Mouse (Mus musculus) liver, postnatal 0 days (tissue): ENCODE measurements around the gene Nup210l. TPM values are rescaled to one million over a fixed set of nuclear protein-coding genes. Genes with fewer than 3 reads are reported as not detected.
A peak's percentile ranks its signal among the peaks of the same experiment; 100 is the strongest.

Experiments
- ATAC-seq: fragments of 200-750 bp; cut with Nextera tagmentation; 2 replicates; pipeline ENCODE4 v1.8.0; 2017; ENCODE audit warnings: mild to moderate bottlenecking, moderate library complexity
- DNase-seq: peaks from one replicate; pipeline ENCODE4 v3.0.0-alpha.2; 2016
- H3K27ac ChIP-seq: fragments of 300-500 bp; sonication (generic); 2 replicates; pipeline ENCODE4 v1.5.1; 2014; ENCODE audit warnings: antibody characterized with exemption, moderate library complexity, mild to moderate bottlenecking, low read depth
- H3K27me3 ChIP-seq: fragments of 300-500 bp; sonication (generic); 2 replicates; pipeline ENCODE4 v1.6.1; 2014; ENCODE audit warnings: low read length, control low read depth, mixed read lengths; ENCODE audit not compliant: insufficient read depth
- H3K36me3 ChIP-seq: fragments of 300-500 bp; sonication (generic); replicated peaks from 2 replicates; pipeline ENCODE4 v1.6.1; 2014; ENCODE audit warnings: mild to moderate bottlenecking, control low read depth, low read length, moderate library complexity, mixed read lengths; ENCODE audit not compliant: insufficient read depth
- H3K4me1 ChIP-seq: fragments of 300-500 bp; sonication (generic); 2 replicates; pipeline ENCODE4 v1.6.1; 2014; ENCODE audit warnings: antibody characterized with exemption, mild to moderate bottlenecking, control low read depth; ENCODE audit not compliant: insufficient read depth
- H3K4me2 ChIP-seq: fragments of 300-500 bp; sonication (generic); 2 replicates; pipeline ENCODE4 v1.6.1; 2014; ENCODE audit warnings: low read depth, mild to moderate bottlenecking, low read length, moderate library complexity, mixed read lengths
- H3K4me3 ChIP-seq: fragments of 300-500 bp; sonication (generic); 2 replicates; pipeline ENCODE4 v1.5.1; 2014; ENCODE audit warnings: low read depth, low read length
- H3K9ac ChIP-seq: fragments of 300-500 bp; sonication (generic); replicated peaks from 2 replicates; pipeline ENCODE4 v1.6.1; 2014; ENCODE audit warnings: mild to moderate bottlenecking, moderate library complexity
- H3K9me3 ChIP-seq: fragments of 300-500 bp; sonication (generic); 2 replicates; pipeline ENCODE4 v1.6.1; 2016; ENCODE audit warnings: mild to moderate bottlenecking, control low read depth, low read length, mixed read lengths
- CTCF ChIP-seq: sonication (generic); IDR thresholded peaks from 2 replicates; pipeline ENCODE4 v1.5.1; 2016; ENCODE audit warnings: antibody characterized with exemption, low read depth
- EP300 ChIP-seq: IDR thresholded peaks from 2 replicates; pipeline ENCODE4 v1.6.1; 2016; ENCODE audit warnings: antibody characterized with exemption, low read depth, mild to moderate bottlenecking
- WGBS: fragments of 180-500 bp; shearing (Covaris S2); extraction: QIAGEN DNeasy Blood & Tissue Kit; methylation state at CpG from one replicate; pipeline ENCODE4 v1.1.7; 2014; ENCODE audit not compliant: insufficient replicate concordance; 5-methylcytosine and 5-hydroxymethylcytosine counted together
- polyA plus RNA-seq: library from polyadenylated mRNA; unstranded; fragments of >200 nt; fragmentation: Nextera tagmentation; extraction: Ambion mirVana; gene quantifications from 2 replicates; pipeline ENCODE4 v1.2.1, GENCODE M21; 2015

Nup210l gene
- polyA plus RNA-seq, 1 experiment from 2014 or later, result 0.04 TPM

DNA sequence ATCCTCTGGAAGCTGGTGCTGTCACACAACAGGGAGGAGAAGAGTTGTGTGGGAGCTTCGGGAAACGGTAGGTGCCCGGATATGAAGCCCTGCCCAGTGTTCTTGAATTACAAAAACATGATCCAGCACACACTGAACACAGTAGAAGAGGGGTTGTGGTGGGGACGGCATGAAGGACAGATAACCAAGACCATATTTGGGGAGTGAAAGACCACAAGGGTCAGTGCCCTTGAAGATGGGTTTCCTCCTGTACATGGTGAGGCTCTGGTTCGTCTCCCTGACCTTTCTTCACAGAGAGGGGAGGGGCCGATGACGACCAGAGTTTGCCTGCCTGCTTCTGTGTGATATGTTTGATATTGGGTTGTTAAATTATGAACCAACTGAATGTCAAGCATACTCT is 34.2 kb upstream of the Nup210l start:
- ATAC-seq (no peak), DNase-seq (no peak)
- Histone ChIP-seq H3K27ac (no peak overlapping the region), H3K36me3 (no peaks in the 10 kb centered on the region), H3K9ac (no peak overlapping the region), H3K9me3 (no peaks in the 10 kb centered on the region), H3K4me2 (no peak overlapping the region), H3K4me3 (no peak overlapping the region), H3K27me3 (no peaks in the 10 kb centered on the region), H3K4me1 (0 out of 2 replicates have a peak, but pooled peaks cover 4% of the 10 kb centered on the region)
- TF ChIP-seq CTCF, result no peak
- WGBS, result 67% methylated on average over 7 of the region's 7 CpGs

DNA sequence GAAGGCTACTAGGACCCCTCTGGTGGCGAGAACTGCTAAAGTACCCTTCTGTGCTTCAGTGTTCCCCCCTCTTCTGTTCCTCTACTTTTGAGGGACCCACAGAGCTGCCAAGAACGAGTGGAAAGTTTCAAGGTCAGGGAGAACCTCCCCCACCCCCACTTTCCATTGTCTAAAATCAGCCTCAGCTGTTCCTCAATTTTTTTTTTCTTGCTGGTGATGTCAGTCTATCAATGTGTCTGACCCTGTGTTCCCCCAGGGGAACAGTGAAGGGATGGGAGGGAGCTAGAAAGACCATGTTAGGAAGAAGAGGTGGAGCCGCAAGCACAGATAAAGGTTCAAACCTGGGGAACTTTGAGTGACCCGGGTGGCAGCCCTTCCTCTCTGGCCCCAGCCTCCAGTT is 31.6 kb upstream of the Nup210l start, which contains the start of gene Tpm3:
Gene Tpm3 (plus strand): TSS at position 356 of the 400 bp plus-strand sequence.
- TF ChIP-seq EP300, result no peak
- no peak for TF ChIP-seq CTCF

DNA sequence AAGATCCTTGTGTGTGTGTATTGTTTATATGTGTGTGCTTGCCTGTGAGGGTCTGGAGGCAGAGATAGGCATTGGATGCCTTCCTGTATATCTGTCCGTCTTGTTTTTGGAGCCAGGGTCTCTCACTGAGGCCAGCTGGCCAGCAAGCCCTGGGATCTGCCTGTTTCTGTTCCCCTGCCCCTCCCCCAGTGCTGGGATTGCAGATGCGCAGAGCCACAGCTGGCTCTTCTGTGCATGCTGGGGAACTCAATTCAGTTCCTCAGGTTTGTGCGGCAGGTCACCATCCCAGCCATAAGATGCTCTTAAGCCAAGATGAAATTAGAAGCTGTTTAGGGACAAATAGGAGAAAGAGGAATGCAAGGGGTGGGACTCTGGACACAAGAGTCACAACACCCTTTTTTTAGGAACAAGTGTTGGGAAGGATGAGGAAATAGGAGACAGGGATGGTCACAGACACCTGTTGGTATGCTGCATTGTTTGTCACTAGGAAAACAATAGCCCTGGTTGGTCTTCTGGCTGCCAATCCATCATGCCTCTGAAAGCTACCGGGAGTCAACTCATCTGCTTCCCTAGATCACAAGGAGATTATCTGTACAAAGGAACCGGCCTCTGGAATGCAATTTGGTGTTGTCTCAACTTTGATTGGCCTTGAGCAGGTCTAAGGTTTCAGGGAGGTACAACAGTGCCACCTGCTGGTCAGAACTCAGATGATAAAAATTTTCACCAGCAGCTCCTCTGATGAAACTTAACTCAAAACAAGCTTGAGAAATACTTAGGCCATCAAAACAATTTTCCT is 26.8 kb upstream of the Nup210l start:
- H3K4me3 ChIP-seq, result no peak overlapping the region
- H3K36me3 ChIP-seq, result no peaks in the 10 kb centered on the region
- H3K27me3 ChIP-seq, result no peaks in the 10 kb centered on the region
- no peak overlapping the region for H3K4me2 ChIP-seq
- no peak overlapping the region for H3K27ac ChIP-seq
- 28% methylated on average over 5 of the region's 5 CpGs for WGBS
- DNase-seq (peak; percentile 85), ATAC-seq (no peak)
- no peak for TF ChIP-seq EP300
- peak; percentile 91 for TF ChIP-seq CTCF
- H3K4me1 ChIP-seq, result peaks cover 18% of the 10 kb centered on the region
- no peaks in the 10 kb centered on the region for H3K9me3 ChIP-seq
- no peak overlapping the region for H3K9ac ChIP-seq

More for the DNA sequence above, 31.6 kb upstream of the Nup210l start, which contains the start of gene Tpm3:
- H3K4me2 ChIP-seq, result no peak within 1 kb of the TSS
- 0 out of 2 replicates have a peak, but pooled peaks cover 4% of the 10 kb centered on the region for H3K4me1 ChIP-seq
- H3K36me3 ChIP-seq, result no peaks in the 10 kb centered on the region
- H3K27me3 ChIP-seq, result no peaks in the 10 kb centered on the region
- DNase-seq, result no peak
- no peak for ATAC-seq
- H3K4me3 ChIP-seq, result no peak within 1 kb of the TSS
- H3K9ac ChIP-seq, result no peak within 1 kb of the TSS
- 44% methylated on average over 4 of the region's 4 CpGs for WGBS
- no peak within 1 kb of the TSS for H3K27ac ChIP-seq
- H3K9me3 ChIP-seq, result no peaks in the 10 kb centered on the region

DNA sequence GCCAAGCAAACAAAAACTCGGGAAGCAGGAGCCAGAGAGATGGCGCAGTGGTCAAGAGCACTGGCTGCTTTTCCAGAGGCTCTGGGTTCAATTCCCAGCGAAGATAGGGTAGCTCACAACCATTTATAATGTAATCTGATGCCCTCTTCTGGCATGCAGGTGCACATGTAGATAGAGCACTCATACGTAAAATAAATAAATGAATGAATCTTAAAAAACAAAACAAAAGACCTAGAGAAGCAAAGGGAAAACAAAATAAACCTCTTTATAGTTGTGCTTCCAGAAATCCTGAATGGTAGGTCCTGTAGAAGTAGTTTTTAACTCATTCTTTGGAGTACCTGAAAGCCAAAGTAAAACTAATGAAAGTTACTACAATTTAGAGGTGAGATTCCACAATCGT is 25.7 kb upstream of the Nup210l start:
- H3K4me2 ChIP-seq, result no peak overlapping the region
- WGBS, result 47% methylated on average over 5 of the region's 5 CpGs
- DNase-seq, result no peak
- H3K9me3 ChIP-seq, result no peaks in the 10 kb centered on the region
- H3K9ac ChIP-seq, result no peak overlapping the region
- H3K4me1 ChIP-seq, result peaks cover 29% of the 10 kb centered on the region
- TF ChIP-seq EP300, result no peak
- ATAC-seq, result no peak
- no peaks in the 10 kb centered on the region for H3K27me3 ChIP-seq
- H3K4me3 ChIP-seq, result no peak overlapping the region
- 0 out of 2 replicates have a peak overlapping the region, but pooled peaks have one; percentile 50 for H3K27ac ChIP-seq
- no peaks in the 10 kb centered on the region for H3K36me3 ChIP-seq

DNA sequence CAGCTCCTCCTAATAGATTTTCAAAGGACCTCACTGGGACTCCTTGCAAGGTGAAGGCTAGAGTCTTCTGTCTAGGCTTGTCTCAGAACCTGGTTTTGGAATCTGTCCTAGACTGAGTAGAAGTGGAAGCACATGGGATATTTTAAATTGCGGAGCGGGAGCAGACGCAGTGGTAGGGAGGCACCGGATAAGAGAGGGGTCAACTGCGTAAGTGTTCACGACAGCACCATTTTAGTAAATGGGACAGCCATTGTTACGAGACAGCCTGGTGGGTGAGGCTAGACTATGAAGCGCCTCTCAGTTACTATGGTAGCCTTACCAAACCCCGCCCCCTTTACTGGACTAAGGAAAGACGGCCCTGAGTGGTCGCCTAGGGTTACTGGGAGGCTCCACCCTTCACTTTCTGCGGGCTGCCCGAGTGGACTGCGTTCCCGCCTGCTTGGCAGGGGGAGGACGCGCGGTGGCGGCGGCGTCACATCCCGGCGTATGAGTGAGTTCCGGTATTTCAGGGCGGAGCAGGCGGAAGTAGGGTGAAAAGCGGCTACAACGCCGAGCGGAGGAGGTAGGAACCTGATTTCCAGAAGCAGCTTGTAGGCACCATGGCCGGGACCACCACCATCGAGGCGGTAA is 24.7 kb upstream of the Nup210l start:
- peak; percentile 95 for DNase-seq
- peaks cover 39% of the 10 kb centered on the region for H3K4me1 ChIP-seq

DNA sequence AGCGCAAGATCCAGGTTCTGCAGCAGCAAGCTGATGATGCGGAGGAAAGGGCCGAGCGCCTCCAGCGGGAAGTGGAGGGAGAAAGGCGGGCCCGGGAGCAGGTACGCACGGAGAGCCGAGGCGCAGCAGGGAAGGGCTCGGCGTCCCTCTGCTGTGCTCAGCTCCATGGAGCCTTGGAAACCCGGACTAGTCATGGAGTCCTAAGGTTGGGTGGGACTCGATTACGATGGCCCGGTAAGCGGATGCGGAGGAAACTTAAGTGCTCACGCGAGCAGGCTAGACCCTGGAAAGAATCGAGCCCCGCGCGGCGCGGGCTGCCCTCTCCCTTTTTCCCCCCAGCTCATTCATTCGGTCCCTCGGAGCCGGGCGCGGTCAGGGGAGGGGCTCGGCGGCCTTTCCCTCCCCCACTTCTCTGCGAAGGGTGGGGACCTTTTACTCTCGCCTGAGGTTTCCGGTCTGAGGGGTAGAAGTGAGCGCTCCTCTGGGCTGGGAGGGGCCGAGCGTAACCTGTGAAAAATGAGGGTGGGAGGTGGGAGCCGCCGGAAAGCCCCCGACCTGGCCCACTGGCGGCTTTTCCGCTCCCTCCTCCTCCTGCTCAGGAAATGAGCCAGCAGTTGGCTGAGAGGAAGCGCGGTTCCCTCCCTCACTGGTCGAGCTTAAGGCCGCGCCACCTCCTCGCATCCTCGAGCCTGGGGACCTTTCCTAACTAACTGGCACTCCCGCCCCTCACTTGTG is 24.0 kb upstream of the Nup210l start:
- Histone ChIP-seq H3K4me2 (peak overlapping the region; percentile 95), H3K27ac (peak overlapping the region; percentile 99), H3K4me1 (peaks cover 46% of the 10 kb centered on the region), H3K9me3 (no peaks in the 10 kb centered on the region), H3K27me3 (no peaks in the 10 kb centered on the region), H3K9ac (peak overlapping the region; percentile 91), H3K36me3 (no peaks in the 10 kb centered on the region), H3K4me3 (peak overlapping the region; percentile 91)
- peak; percentile 77 for DNase-seq
- under 1% methylated on average over 53 of the region's 53 CpGs for WGBS
- ATAC-seq, result peak; percentile 44
- no peak for TF ChIP-seq EP300
- TF ChIP-seq CTCF, result peak; percentile 2; the same call in 1 of the 2 replicates

More for the DNA sequence above, 24.7 kb upstream of the Nup210l start:
- Histone ChIP-seq H3K4me2 (peak overlapping the region; percentile 95), H3K36me3 (no peaks in the 10 kb centered on the region), H3K27me3 (no peaks in the 10 kb centered on the region), H3K27ac (peak overlapping the region; percentile 99), H3K9me3 (no peaks in the 10 kb centered on the region), H3K4me3 (peak overlapping the region; percentile 91), H3K9ac (peak overlapping the region; percentile 91)
- peak; percentile 42; the same call in 1 of the 2 replicates for TF ChIP-seq CTCF
- peak; percentile 48; the same call in 1 of the 2 replicates for TF ChIP-seq EP300
- ATAC-seq, result peak; percentile 92
- under 1% methylated on average over 32 of the region's 33 CpGs for WGBS
